Comparison of ENCODE assay signal across 19 mouse cellular contexts in genomic region chr7:125580220-125580549, GRCm38 (mm10). TPM values are rescaled to one million over a fixed set of nuclear protein-coding genes. Genes with fewer than 3 reads are reported as not detected.
A peak's percentile ranks its signal among the peaks of the same experiment; 100 is the strongest.
DNase-seq lines count a peak whose midpoint lies in the region; TF ChIP-seq lines count a peak whose summit lies in the region.
"Had no signal": no experiment of that assay in that cellular context is flagged by ENCODE, and none has a peak within 500 bp of the region (broad histone marks: within the 10 kb centered on the region; RNA-seq: fewer than 3 reads in every experiment).

No protein-coding gene starts in this region.

- DNase-seq in gastrocnemius, adult 2 months = no peak
- DNase-seq in gastrocnemius, adult 8-10 months (ENCODE audit: low spot score in 2 of 2) = no peak
- no peak for DNase-seq in thymus, adult 2 months
- no peak for DNase-seq in thymus, postnatal 36 days
- no peak for DNase-seq in neural tube, embryonic 10.5 days (ENCODE audit: extremely low spot score, low spot score)
- no peak for DNase-seq in layer of hippocampus, adult 9-10 months (ENCODE audit: low spot score)
- DNase-seq: adrenal gland, postnatal 14 days; cerebellum, adult 18-20 months; cerebellum, adult 9-11 months; cerebellum, postnatal 36 days; forebrain, postnatal 0 days; gastrocnemius, postnatal 36 days; heart, postnatal 10 days had no signal

- WGBS in thymus, adult 2 months = 88% methylated on average over 1 of the region's 1 CpGs

- H3K36me3 ChIP-seq in thymus, adult 2 months (ENCODE audit: control insufficient read depth, insufficient read depth, low read length) = peaks cover 18% of the 10 kb centered on the region
- H3K36me3 ChIP-seq: embryonic facial prominence, embryonic 15.5 days; heart, embryonic 10.5 days; hindbrain, embryonic 13.5 days; intestine, embryonic 15.5 days had no signal

- TF ChIP-seq POLR2A in thymus, adult 2 months (IDR thresholded peaks at IDR 0.05; ENCODE audit: control insufficient read depth, extremely low read depth, insufficient read depth, low read length, poor library complexity) = no peak
- peak; percentile 60 for TF ChIP-seq POLR2A in embryonic fibroblast, embryonic 13.5 days (IDR thresholded peaks at IDR 0.05; ENCODE audit: low read depth, low read length)

- H3K4me3 ChIP-seq in gastrocnemius, adult 2 months = no peak overlapping the region
- no peak overlapping the region for H3K4me3 ChIP-seq in thymus, adult 2 months (ENCODE audit: control insufficient read depth, insufficient read depth, low read length)
- no peak overlapping the region for H3K4me3 ChIP-seq in embryonic fibroblast, embryonic 13.5 days (ENCODE audit: insufficient read depth, low read length)

- H3K27ac ChIP-seq in gastrocnemius, adult 2 months = peak overlapping the region; percentile 78; the same call in 1 of the 2 replicates
- peak overlapping the region; percentile 27; the same call in 1 of the 2 replicates for H3K27ac ChIP-seq in thymus, adult 2 months (ENCODE audit: control insufficient read depth, insufficient read depth, low read length)
- peak overlapping the region; percentile 91 for H3K27ac ChIP-seq in embryonic fibroblast, embryonic 13.5 days (ENCODE audit: insufficient read depth, low read length)
- H3K27ac ChIP-seq: embryonic facial prominence, embryonic 15.5 days; heart, embryonic 10.5 days; hindbrain, embryonic 13.5 days had no signal

- TF ChIP-seq CTCF in gastrocnemius, adult 2 months (IDR thresholded peaks at IDR 0.05) = no peak
- TF ChIP-seq CTCF in thymus, adult 2 months (IDR thresholded peaks at IDR 0.05; ENCODE audit: borderline replicate concordance, control insufficient read depth, extremely low read depth, insufficient read depth, low read length, poor library complexity) = no peak
- no peak for TF ChIP-seq CTCF in embryonic fibroblast, embryonic 13.5 days (IDR thresholded peaks at IDR 0.05; ENCODE audit: borderline replicate concordance, insufficient read depth, low read length)

- no peaks in the 10 kb centered on the region for H3K27me3 ChIP-seq in thymus, adult 2 months (ENCODE audit: control insufficient read depth, insufficient read depth, low read length)
- H3K27me3 ChIP-seq: embryonic facial prominence, embryonic 15.5 days; intestine, embryonic 15.5 days had no signal

- intact Hi-C loops in gastrocnemius, adult 2 months (cut with DNase I) = loop anchor here (2.0 kb wide), 1 partner anchor 159 kb away; no protein-coding TSS in a partner anchor

- H3K4me1 ChIP-seq in thymus, adult 2 months (replicated peaks; ENCODE audit: control insufficient read depth, insufficient read depth, low read length) = peaks cover 65% of the 10 kb centered on the region
- peaks cover 14% of the 10 kb centered on the region for H3K4me1 ChIP-seq in embryonic fibroblast, embryonic 13.5 days (ENCODE audit: control insufficient read depth, insufficient read depth, low read length)

RNA-seq across cellular contexts. Expression of gene Il21r, which starts 23.0 kb away (rescaled TPM):
- not detected for total RNA-seq in gastrocnemius, adult 2 months (2021)
- total RNA-seq in gastrocnemius, adult 8-10 months (2022) = not detected
- 177 and 188 TPM in 2 replicates for polyA plus RNA-seq in thymus, adult 2 months (2012; rRNA removed)
- 0.25 TPM in 1 of 2 replicates, not detected in the other for polyA plus RNA-seq in embryonic fibroblast, embryonic 13.5 days (2011; ENCODE audit: insufficient read length, low read depth, missing spikeins)
- polyA plus RNA-seq: heart, embryonic 14.5 days had no signal

RNA-seq across cellular contexts. Expression of gene Il4ra, which starts 28.3 kb away (rescaled TPM):
- 1 to 10 TPM; 5.1 to 6.5 TPM for total RNA-seq in gastrocnemius, adult 2 months (2021)
- 1 to 10 TPM; 2.5 to 6.2 (median 3.5) TPM for total RNA-seq in gastrocnemius, adult 8-10 months (2022)
- 141 and 189 TPM in 2 replicates for polyA plus RNA-seq in thymus, adult 2 months (2012; rRNA removed)
- 45.7 and 58.6 TPM in 2 replicates for polyA plus RNA-seq in embryonic fibroblast, embryonic 13.5 days (2011; ENCODE audit: insufficient read length, low read depth, missing spikeins)

Comparison
In these comparisons a context has a peak if more than half of its experiments do, and no peak if none do; other contexts are left out.
1. H3K27ac ChIP-seq: peak in every context shown above with its lines; median percentile 91 in embryonic fibroblast, embryonic 13.5 days; 78 in gastrocnemius, adult 2 months; 27 in thymus, adult 2 months.